Mouse (Mus musculus): Measurements from ENCODE around the gene Echs1.

DNA sequence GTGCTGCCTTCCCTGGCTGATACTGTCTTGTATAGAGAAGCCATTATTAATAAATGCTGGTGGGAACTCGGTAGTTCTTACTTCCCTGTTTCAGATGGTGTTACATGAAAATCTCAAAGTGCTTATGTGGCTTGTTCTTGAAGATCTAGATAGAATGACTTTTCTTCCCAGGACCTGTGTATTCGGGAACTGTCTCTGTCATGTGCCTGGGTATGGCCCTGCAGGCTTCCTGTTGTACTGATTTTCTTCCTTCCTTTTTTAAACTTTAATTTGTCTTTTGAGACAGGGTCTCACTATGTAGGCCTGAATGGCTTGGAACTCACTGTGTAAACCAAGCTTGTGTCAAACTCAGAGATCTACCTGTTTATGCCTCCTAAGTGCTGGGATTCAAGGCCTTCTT is 11.6 kb upstream of the Echs1 start:
- TF ChIP-seq CTCF (IDR thresholded peaks at IDR 0.05; ENCODE audit: control insufficient read depth, insufficient read depth, low read length) (no peak), POLR2A (IDR thresholded peaks at IDR 0.05; ENCODE audit: borderline replicate concordance, control insufficient read depth, low read depth, low read length) (no peak)

Measured in bone marrow, adult 2 months (tissue).